Mouse (Mus musculus): ENCODE measurements around the gene Lrmda. TPM values are rescaled to one million over a fixed set of nuclear protein-coding genes. Genes with fewer than 3 reads are reported as not detected.

Lrmda gene
- polyA plus RNA-seq, 1 experiment = 12.9 TPM

- Histone ChIP-seq H3K27ac (replicated peaks; ENCODE audit: low read depth, low read length) (no peak overlapping the region), H3K4me3 (ENCODE audit: insufficient read depth, low read depth, low read length) (no peak overlapping the region), H3K4me1 (ENCODE audit: control insufficient read depth, insufficient read depth, insufficient read length, low read length) (peaks cover 4% of the 10 kb centered on the region)
Observed at GRCm38 (mm10) chr14:23014747-23015286, 995.3 kb downstream of the Lrmda start.

- no peak overlapping the region for H3K27ac ChIP-seq (replicated peaks; ENCODE audit: low read depth, low read length)
- H3K4me1 ChIP-seq (ENCODE audit: control insufficient read depth, insufficient read depth, insufficient read length, low read length) = peaks cover 4% of the 10 kb centered on the region
- no peak overlapping the region for H3K4me3 ChIP-seq (ENCODE audit: insufficient read depth, low read depth, low read length)
Observed at GRCm38 (mm10) chr14:23015321-23016067, 996.0 kb downstream of the Lrmda start.

- Histone ChIP-seq H3K4me3 (ENCODE audit: insufficient read depth, low read depth, low read length) (no peak overlapping the region), H3K27ac (replicated peaks; ENCODE audit: low read depth, low read length) (no peak overlapping the region), H3K4me1 (ENCODE audit: control insufficient read depth, insufficient read depth, insufficient read length, low read length) (peaks cover 4% of the 10 kb centered on the region)
Observed at GRCm38 (mm10) chr14:23016068-23016611, 996.6 kb downstream of the Lrmda start.

GRCm38 (mm10) chr14:23041002-23041401 is 1021.5 kb downstream of the Lrmda start:
- no peak overlapping the region for H3K27ac ChIP-seq (replicated peaks; ENCODE audit: low read depth, low read length)
- no peak overlapping the region for H3K4me3 ChIP-seq (ENCODE audit: insufficient read depth, low read depth, low read length)

GRCm38 (mm10) chr14:23045322-23045721 is 1025.8 kb downstream of the Lrmda start:
- Histone ChIP-seq H3K4me3 (ENCODE audit: insufficient read depth, low read depth, low read length) (no peak overlapping the region), H3K4me1 (ENCODE audit: control insufficient read depth, insufficient read depth, insufficient read length, low read length) (no peaks in the 10 kb centered on the region), H3K27ac (replicated peaks; ENCODE audit: low read depth, low read length) (no peak overlapping the region)

More at GRCm38 (mm10) chr14:23041002-23041401, 1021.5 kb downstream of the Lrmda start:
- H3K4me1 ChIP-seq (ENCODE audit: control insufficient read depth, insufficient read depth, insufficient read length, low read length) = no peaks in the 10 kb centered on the region

GRCm38 (mm10) chr14:23046330-23046729 is 1026.8 kb downstream of the Lrmda start:
- no peaks in the 10 kb centered on the region for H3K4me1 ChIP-seq (ENCODE audit: control insufficient read depth, insufficient read depth, insufficient read length, low read length)
- no peak overlapping the region for H3K4me3 ChIP-seq (ENCODE audit: insufficient read depth, low read depth, low read length)
- H3K27ac ChIP-seq (replicated peaks; ENCODE audit: low read depth, low read length) = no peak overlapping the region

GRCm38 (mm10) chr14:23051441-23051840 is 1031.9 kb downstream of the Lrmda start:
- H3K4me3 ChIP-seq (ENCODE audit: insufficient read depth, low read depth, low read length) = no peak overlapping the region
- H3K4me1 ChIP-seq (ENCODE audit: control insufficient read depth, insufficient read depth, insufficient read length, low read length) = no peaks in the 10 kb centered on the region; the same call in 1 of the 2 replicates
- no peak overlapping the region for H3K27ac ChIP-seq (replicated peaks; ENCODE audit: low read depth, low read length)

GRCm38 (mm10) chr14:23052833-23053592 is 1033.5 kb downstream of the Lrmda start:
- Histone ChIP-seq H3K27ac (replicated peaks; ENCODE audit: low read depth, low read length) (no peak overlapping the region), H3K4me3 (ENCODE audit: insufficient read depth, low read depth, low read length) (no peak overlapping the region), H3K4me1 (ENCODE audit: control insufficient read depth, insufficient read depth, insufficient read length, low read length) (no peaks in the 10 kb centered on the region; the same call in 1 of the 2 replicates)

- Histone ChIP-seq H3K27ac (replicated peaks; ENCODE audit: low read depth, low read length) (no peak overlapping the region), H3K4me1 (ENCODE audit: control insufficient read depth, insufficient read depth, insufficient read length, low read length) (no peaks in the 10 kb centered on the region; the same call in 1 of the 2 replicates), H3K4me3 (ENCODE audit: insufficient read depth, low read depth, low read length) (no peak overlapping the region)
Observed at GRCm38 (mm10) chr14:23057228-23057976, 1037.9 kb downstream of the Lrmda start.

- no peaks in the 10 kb centered on the region; the same call in 1 of the 2 replicates for H3K4me1 ChIP-seq (ENCODE audit: control insufficient read depth, insufficient read depth, insufficient read length, low read length)
- H3K27ac ChIP-seq (replicated peaks; ENCODE audit: low read depth, low read length) = no peak overlapping the region
- H3K4me3 ChIP-seq (ENCODE audit: insufficient read depth, low read depth, low read length) = no peak overlapping the region
Observed at GRCm38 (mm10) chr14:23057987-23058386, 1038.5 kb downstream of the Lrmda start.

GRCm38 (mm10) chr14:23078719-23079118 is 1059.2 kb downstream of the Lrmda start:
- Histone ChIP-seq H3K4me1 (ENCODE audit: control insufficient read depth, insufficient read depth, insufficient read length, low read length) (no peaks in the 10 kb centered on the region), H3K4me3 (ENCODE audit: insufficient read depth, low read depth, low read length) (no peak overlapping the region), H3K27ac (replicated peaks; ENCODE audit: low read depth, low read length) (no peak overlapping the region)

GRCm38 (mm10) chr14:23084241-23084773 is 1064.8 kb downstream of the Lrmda start:
- H3K4me1 ChIP-seq (ENCODE audit: control insufficient read depth, insufficient read depth, insufficient read length, low read length) = no peaks in the 10 kb centered on the region
- H3K27ac ChIP-seq (replicated peaks; ENCODE audit: low read depth, low read length) = no peak overlapping the region
- no peak overlapping the region for H3K4me3 ChIP-seq (ENCODE audit: insufficient read depth, low read depth, low read length)

GRCm38 (mm10) chr14:23084797-23085196 is 1065.3 kb downstream of the Lrmda start:
- H3K27ac ChIP-seq (replicated peaks; ENCODE audit: low read depth, low read length) = no peak overlapping the region
- no peak overlapping the region for H3K4me3 ChIP-seq (ENCODE audit: insufficient read depth, low read depth, low read length)
- H3K4me1 ChIP-seq (ENCODE audit: control insufficient read depth, insufficient read depth, insufficient read length, low read length) = no peaks in the 10 kb centered on the region

GRCm38 (mm10) chr14:23093306-23093705 is 1073.8 kb downstream of the Lrmda start:
- no peak overlapping the region for H3K4me3 ChIP-seq (ENCODE audit: insufficient read depth, low read depth, low read length)
- H3K27ac ChIP-seq (replicated peaks; ENCODE audit: low read depth, low read length) = no peak overlapping the region
- H3K4me1 ChIP-seq (ENCODE audit: control insufficient read depth, insufficient read depth, insufficient read length, low read length) = no peaks in the 10 kb centered on the region

Measured in brown adipose tissue, adult 24 weeks (tissue).